Mouse (Mus musculus) ES-Bruce4 (cell line): ENCODE results near the gene Srsf2. TPM values are rescaled to one million over a fixed set of nuclear protein-coding genes. Genes with fewer than 3 reads are reported as not detected.

Source experiments
- H3K27ac ChIP-seq: 2 replicates; pipeline ENCODE4 v1.5.1; 2012; ENCODE audit warnings: low read length, inconsistent platforms; ENCODE audit not compliant: insufficient read depth
- H3K27me3 ChIP-seq: 2 replicates; pipeline ENCODE4 v1.6.1; 2012; ENCODE audit warnings: mild to moderate bottlenecking, low read length, inconsistent platforms; ENCODE audit not compliant: control insufficient read depth, poor library complexity, insufficient read depth, severe bottlenecking
- H3K36me3 ChIP-seq: 2 replicates; pipeline ENCODE4 v1.6.1; 2012; ENCODE audit warnings: inconsistent platforms, mild to moderate bottlenecking, low read length, moderate library complexity; ENCODE audit not compliant: control insufficient read depth, poor library complexity, insufficient read depth, severe bottlenecking
- H3K4me1 ChIP-seq: one replicate; pipeline ENCODE4 v1.8.1; 2011; ENCODE audit warnings: low read length; ENCODE audit not compliant: control insufficient read depth, insufficient read depth
- H3K4me3 ChIP-seq: 2 replicates; pipeline ENCODE4 v1.5.1; 2011; ENCODE audit warnings: low read depth, mild to moderate bottlenecking, low read length
- H3K9ac ChIP-seq: 2 replicates; pipeline ENCODE4 v1.6.1; 2012; ENCODE audit warnings: low read depth, mild to moderate bottlenecking, inconsistent platforms; ENCODE audit not compliant: poor library complexity, severe bottlenecking
- H3K9me3 ChIP-seq: replicated peaks from 2 replicates; pipeline ENCODE4 v1.6.1; 2012; ENCODE audit warnings: mild to moderate bottlenecking, low read length, inconsistent platforms; ENCODE audit not compliant: control insufficient read depth, poor library complexity, insufficient read depth, severe bottlenecking
- CTCF ChIP-seq: IDR thresholded peaks from one replicate; pipeline ENCODE4 v1.8.1; 2011; ENCODE audit warnings: low read depth, low read length
- EP300 ChIP-seq: IDR thresholded peaks from 2 replicates; pipeline ENCODE4 v1.6.1; 2011; ENCODE audit warnings: low read depth, low read length; ENCODE audit not compliant: insufficient read depth
- POLR2A ChIP-seq: IDR thresholded peaks from one replicate; pipeline ENCODE4 v1.8.1; 2011; ENCODE audit warnings: low read length; ENCODE audit not compliant: insufficient read depth
- polyA plus RNA-seq: library from polyadenylated mRNA; stranded (reverse); fragments of >200 nt; gene quantifications from 2 replicates; pipeline ENCODE4 v1.2.4, GENCODE M21; 2011; ENCODE audit warnings: low read depth; ENCODE audit not compliant: missing spikeins, insufficient read depth, insufficient read length

Gene Srsf2
- polyA plus RNA-seq, 1 experiment, result 414 TPM

GRCm38 (mm10) chr11:116822215-116822614 lies 30.7 kb downstream of the Srsf2 start:
- H3K27me3 ChIP-seq, result no peaks in the 10 kb centered on the region
- no peak overlapping the region for H3K9ac ChIP-seq
- no peak overlapping the region for H3K4me3 ChIP-seq
- no peaks in the 10 kb centered on the region for H3K4me1 ChIP-seq
- no peaks in the 10 kb centered on the region for H3K36me3 ChIP-seq
- H3K9me3 ChIP-seq, result no peaks in the 10 kb centered on the region
- no peak overlapping the region for H3K27ac ChIP-seq
- TF ChIP-seq EP300 (no peak), CTCF (no peak), POLR2A (no peak)

GRCm38 (mm10) chr11:116821057-116821940 lies 31.6 kb downstream of the Srsf2 start:
- Histone ChIP-seq H3K4me3 (no peak overlapping the region), H3K9ac (no peak overlapping the region), H3K4me1 (no peaks in the 10 kb centered on the region), H3K27ac (no peak overlapping the region), H3K27me3 (no peaks in the 10 kb centered on the region), H3K9me3 (no peaks in the 10 kb centered on the region), H3K36me3 (no peaks in the 10 kb centered on the region)
- TF ChIP-seq CTCF, result no peak
- no peak for TF ChIP-seq EP300
- no peak for TF ChIP-seq POLR2A

- H3K27ac ChIP-seq, result no peak overlapping the region
- H3K4me1 ChIP-seq, result peaks cover 3% of the 10 kb centered on the region
- H3K9me3 ChIP-seq, result no peaks in the 10 kb centered on the region
- H3K9ac ChIP-seq, result no peak overlapping the region
- H3K4me3 ChIP-seq, result no peak overlapping the region
- TF ChIP-seq POLR2A, result no peak
- TF ChIP-seq CTCF, result no peak
- TF ChIP-seq EP300, result no peak
- no peaks in the 10 kb centered on the region for H3K36me3 ChIP-seq
- no peaks in the 10 kb centered on the region for H3K27me3 ChIP-seq
Observed at GRCm38 (mm10) chr11:116819932-116820593, 32.8 kb downstream of the Srsf2 start.

- H3K27ac ChIP-seq, result no peak overlapping the region
- H3K27me3 ChIP-seq, result no peaks in the 10 kb centered on the region
- TF ChIP-seq POLR2A (no peak), CTCF (no peak), EP300 (no peak)
- H3K9me3 ChIP-seq, result no peaks in the 10 kb centered on the region
- H3K36me3 ChIP-seq, result no peaks in the 10 kb centered on the region
- H3K4me1 ChIP-seq, result peaks cover 5% of the 10 kb centered on the region
- H3K9ac ChIP-seq, result no peak overlapping the region
- no peak overlapping the region for H3K4me3 ChIP-seq
Observed at GRCm38 (mm10) chr11:116818722-116819121, 34.2 kb downstream of the Srsf2 start.

GRCm38 (mm10) chr11:116817567-116817966 lies 35.3 kb downstream of the Srsf2 start:
- H3K36me3 ChIP-seq, result no peaks in the 10 kb centered on the region
- no peak overlapping the region for H3K9ac ChIP-seq
- H3K4me3 ChIP-seq, result no peak overlapping the region
- TF ChIP-seq CTCF (no peak), EP300 (no peak), POLR2A (no peak)
- no peaks in the 10 kb centered on the region for H3K9me3 ChIP-seq
- H3K27me3 ChIP-seq, result no peaks in the 10 kb centered on the region
- H3K27ac ChIP-seq, result no peak overlapping the region
- peaks cover 10% of the 10 kb centered on the region for H3K4me1 ChIP-seq

- Histone ChIP-seq H3K4me3 (no peak overlapping the region), H3K27me3 (no peaks in the 10 kb centered on the region), H3K9me3 (no peaks in the 10 kb centered on the region), H3K9ac (no peak overlapping the region), H3K36me3 (no peaks in the 10 kb centered on the region), H3K27ac (no peak overlapping the region), H3K4me1 (peaks cover 10% of the 10 kb centered on the region)
- TF ChIP-seq CTCF (no peak), EP300 (no peak), POLR2A (no peak)
Observed at GRCm38 (mm10) chr11:116816769-116817168, 36.1 kb downstream of the Srsf2 start.
